Mouse (Mus musculus) limb, embryonic 10.5 days (tissue): Measurements from ENCODE around the gene Nrxn2. TPM values are rescaled to one million over a fixed set of nuclear protein-coding genes. Genes with fewer than 3 reads are reported as not detected.

Experiments
- DNase-seq: peaks from one replicate; pipeline ENCODE4 v3.0.0-alpha.2; 2017; ENCODE audit warnings: low spot score
- H3K27ac ChIP-seq: fragments of 300-500 bp; sonication (generic); 2 replicates; pipeline ENCODE4 v1.5.1; 2016; ENCODE audit warnings: mild to moderate bottlenecking
- H3K27me3 ChIP-seq: fragments of 300-500 bp; sonication (generic); 2 replicates; pipeline ENCODE4 v1.6.1; 2016; ENCODE audit warnings: low read depth, mild to moderate bottlenecking; ENCODE audit not compliant: poor library complexity, severe bottlenecking
- H3K36me3 ChIP-seq: fragments of 300-500 bp; sonication (generic); 2 replicates; pipeline ENCODE4 v1.6.1; 2016; ENCODE audit warnings: mild to moderate bottlenecking, moderate library complexity
- H3K4me1 ChIP-seq: fragments of 300-500 bp; sonication (generic); 2 replicates; pipeline ENCODE4 v1.6.1; 2016
- H3K4me3 ChIP-seq: fragments of 300-500 bp; sonication (generic); 2 replicates; pipeline ENCODE4 v1.5.1; 2016; ENCODE audit warnings: mild to moderate bottlenecking, moderate library complexity
- H3K9me3 ChIP-seq: fragments of 300-500 bp; sonication (generic); replicated peaks from 2 replicates; pipeline ENCODE4 v1.6.1; 2016; ENCODE audit warnings: mild to moderate bottlenecking
- WGBS: fragments of 180-500 bp; shearing (Covaris S2); methylation state at CpG from one replicate; pipeline ENCODE4 v1.1.7; 2016; 5-methylcytosine and 5-hydroxymethylcytosine counted together
- polyA plus RNA-seq: library from polyadenylated mRNA; unstranded; fragments of >200 nt; fragmentation: Nextera tagmentation; extraction: Ambion mirVana; gene quantifications from 2 replicates; pipeline ENCODE4 v1.2.1, GENCODE M21; 2016

Nrxn2 gene
- polyA plus RNA-seq, 1 experiment from 2014 or later, result 1.5 TPM

GRCm38 (mm10) chr19:6529265-6529985 is 110.9 kb downstream of the Nrxn2 start:
- H3K36me3 ChIP-seq, result no peaks in the 10 kb centered on the region
- no peaks in the 10 kb centered on the region for H3K9me3 ChIP-seq
- 52% methylated on average over 14 of the region's 14 CpGs for WGBS
- H3K27ac ChIP-seq, result 0 out of 2 replicates have a peak overlapping the region, but pooled peaks have one; percentile 30
- DNase-seq, result peak; percentile 46
- peaks cover 36% of the 10 kb centered on the region for H3K4me1 ChIP-seq
- H3K4me3 ChIP-seq, result peak overlapping the region; percentile 21
- peaks cover 53% of the 10 kb centered on the region for H3K27me3 ChIP-seq

GRCm38 (mm10) chr19:6530359-6530758 is 111.8 kb downstream of the Nrxn2 start:
- no peak overlapping the region for H3K27ac ChIP-seq
- peaks cover 63% of the 10 kb centered on the region for H3K27me3 ChIP-seq
- H3K4me1 ChIP-seq, result peaks cover 36% of the 10 kb centered on the region
- DNase-seq, result no peak
- H3K36me3 ChIP-seq, result no peaks in the 10 kb centered on the region
- H3K4me3 ChIP-seq, result no peak overlapping the region
- WGBS, result 25% methylated on average over 13 of the region's 13 CpGs
- no peaks in the 10 kb centered on the region for H3K9me3 ChIP-seq

- peak overlapping the region; percentile 55 for H3K4me3 ChIP-seq
- H3K27ac ChIP-seq, result peak overlapping the region; percentile 61
- H3K27me3 ChIP-seq, result peaks cover 69% of the 10 kb centered on the region
- peak; percentile 67 for DNase-seq
- no peaks in the 10 kb centered on the region for H3K9me3 ChIP-seq
- no peaks in the 10 kb centered on the region for H3K36me3 ChIP-seq
- under 1% methylated on average over 56 of the region's 56 CpGs for WGBS
- peaks cover 36% of the 10 kb centered on the region for H3K4me1 ChIP-seq
Measured at GRCm38 (mm10) chr19:6531011-6531631, 112.6 kb downstream of the Nrxn2 start.

- Histone ChIP-seq H3K4me1 (peaks cover 36% of the 10 kb centered on the region), H3K4me3 (peak overlapping the region; percentile 55), H3K36me3 (no peaks in the 10 kb centered on the region), H3K27me3 (peaks cover 76% of the 10 kb centered on the region), H3K9me3 (no peaks in the 10 kb centered on the region), H3K27ac (peak overlapping the region; percentile 61)
- DNase-seq, result peak; percentile 68
- under 1% methylated on average over 36 of the region's 36 CpGs for WGBS
Measured at GRCm38 (mm10) chr19:6531832-6532471, 113.4 kb downstream of the Nrxn2 start.

- WGBS, result 13% methylated on average over 13 of the region's 13 CpGs
- H3K4me1 ChIP-seq, result peaks cover 36% of the 10 kb centered on the region
Measured at GRCm38 (mm10) chr19:6532656-6533055, 114.1 kb downstream of the Nrxn2 start.

GRCm38 (mm10) chr19:6533290-6534117 is 115.0 kb downstream of the Nrxn2 start:
- no peaks in the 10 kb centered on the region for H3K9me3 ChIP-seq
- H3K4me3 ChIP-seq, result no peak overlapping the region
- H3K4me1 ChIP-seq, result peaks cover 36% of the 10 kb centered on the region
- peaks cover 77% of the 10 kb centered on the region for H3K27me3 ChIP-seq
- no peaks in the 10 kb centered on the region for H3K36me3 ChIP-seq
- WGBS, result 78% methylated on average over 11 of the region's 11 CpGs
- no peak overlapping the region for H3K27ac ChIP-seq
- no peak for DNase-seq

More at GRCm38 (mm10) chr19:6532656-6533055, 114.1 kb downstream of the Nrxn2 start:
- no peak overlapping the region for H3K27ac ChIP-seq
- no peak for DNase-seq
- no peaks in the 10 kb centered on the region for H3K36me3 ChIP-seq
- H3K4me3 ChIP-seq, result peak overlapping the region; percentile 55
- peaks cover 77% of the 10 kb centered on the region for H3K27me3 ChIP-seq
- H3K9me3 ChIP-seq, result no peaks in the 10 kb centered on the region

- DNase-seq, result no peak
- Histone ChIP-seq H3K27me3 (peaks cover 76% of the 10 kb centered on the region), H3K4me3 (no peak overlapping the region), H3K9me3 (no peaks in the 10 kb centered on the region), H3K27ac (no peak overlapping the region), H3K36me3 (no peaks in the 10 kb centered on the region), H3K4me1 (peaks cover 35% of the 10 kb centered on the region)
- WGBS, result 65% methylated on average over 5 of the region's 5 CpGs
Measured at GRCm38 (mm10) chr19:6534118-6534415, 115.5 kb downstream of the Nrxn2 start.

GRCm38 (mm10) chr19:6536201-6536600 is 117.7 kb downstream of the Nrxn2 start:
- Histone ChIP-seq H3K36me3 (no peaks in the 10 kb centered on the region), H3K27me3 (peaks cover 65% of the 10 kb centered on the region), H3K27ac (no peak overlapping the region), H3K4me3 (no peak overlapping the region), H3K9me3 (no peaks in the 10 kb centered on the region), H3K4me1 (peaks cover 17% of the 10 kb centered on the region)
- no peak for DNase-seq
- 73% methylated on average over 3 of the region's 3 CpGs for WGBS

GRCm38 (mm10) chr19:6536696-6537095 is 118.2 kb downstream of the Nrxn2 start:
- Histone ChIP-seq H3K36me3 (no peaks in the 10 kb centered on the region), H3K4me1 (peaks cover 12% of the 10 kb centered on the region), H3K4me3 (no peak overlapping the region), H3K27me3 (peaks cover 60% of the 10 kb centered on the region), H3K9me3 (no peaks in the 10 kb centered on the region), H3K27ac (no peak overlapping the region)
- DNase-seq, result no peak
- 74% methylated on average over 6 of the region's 6 CpGs for WGBS

- 74% methylated on average over 8 of the region's 8 CpGs for WGBS
- Histone ChIP-seq H3K27ac (no peak overlapping the region), H3K36me3 (no peaks in the 10 kb centered on the region), H3K4me1 (peaks cover 3% of the 10 kb centered on the region; the same call in 1 of the 2 replicates), H3K9me3 (no peaks in the 10 kb centered on the region), H3K27me3 (peaks cover 52% of the 10 kb centered on the region), H3K4me3 (no peak overlapping the region)
- DNase-seq, result no peak
Measured at GRCm38 (mm10) chr19:6537526-6537925, 119.0 kb downstream of the Nrxn2 start.

GRCm38 (mm10) chr19:6538546-6538945 is 120.0 kb downstream of the Nrxn2 start:
- Histone ChIP-seq H3K27ac (no peak overlapping the region), H3K9me3 (no peaks in the 10 kb centered on the region), H3K27me3 (peaks cover 42% of the 10 kb centered on the region), H3K36me3 (no peaks in the 10 kb centered on the region), H3K4me3 (no peak overlapping the region), H3K4me1 (no peaks in the 10 kb centered on the region)
- 92% methylated on average over 6 of the region's 6 CpGs for WGBS
- DNase-seq, result no peak

- H3K9me3 ChIP-seq, result no peaks in the 10 kb centered on the region
- no peaks in the 10 kb centered on the region for H3K36me3 ChIP-seq
- no peak overlapping the region for H3K4me3 ChIP-seq
- no peak for DNase-seq
- peaks cover 31% of the 10 kb centered on the region; the same call in 1 of the 2 replicates for H3K27me3 ChIP-seq
- H3K4me1 ChIP-seq, result no peaks in the 10 kb centered on the region
- WGBS, result 83% methylated on average over 4 of the region's 4 CpGs
- H3K27ac ChIP-seq, result no peak overlapping the region
Measured at GRCm38 (mm10) chr19:6539592-6539991, 121.1 kb downstream of the Nrxn2 start.
